8 mouse cellular contexts compared by ENCODE assay signal in genomic region chr1:124718065-124718464, GRCm38 (mm10).
DNase-seq lines count a peak whose midpoint lies in the region; ATAC-seq and TF ChIP-seq lines count a peak whose summit lies in the region.

No protein-coding gene starts in this region.

- H3K36me3 ChIP-seq in lung, postnatal 0 days (ENCODE audit: insufficient read depth, low read length) = no peaks in the 10 kb centered on the region

- H3K9ac ChIP-seq in lung, postnatal 0 days (replicated peaks; ENCODE audit: low read depth) = no peak overlapping the region

- H3K27ac ChIP-seq in lung, postnatal 0 days (ENCODE audit: low read length) = no peak overlapping the region

- H3K27me3 ChIP-seq in lung, postnatal 0 days (replicated peaks; ENCODE audit: insufficient read depth, low read length) = no peaks in the 10 kb centered on the region

- DNase-seq in spleen, postnatal 10 days (ENCODE audit: low spot score in 2 of 2) = peak; percentile 8 to 57
- DNase-seq in spleen, adult 12 weeks (ENCODE audit: low spot score) = no peak
- DNase-seq in cerebellum, adult 11-12 months = peak; percentile 9
- peak; percentile 70 for DNase-seq in layer of hippocampus, adult 11-12 months (ENCODE audit: low spot score)
- peak; percentile 5 for DNase-seq in lung, postnatal 0 days (ENCODE audit: low spot score)
- peak; percentile 40 to 61 for DNase-seq in right cerebral cortex, postnatal 36 days (ENCODE audit: low spot score in 2 of 2)
- no peak for DNase-seq in yolk sac, embryonic 10.5 days (ENCODE audit: low spot score)

- no peak overlapping the region for H3K4me3 ChIP-seq in lung, postnatal 0 days (ENCODE audit: low read depth, low read length)

- ATAC-seq in frontal cortex, adult (ENCODE audit: low TSS enrichment) = peak; percentile 88
- ATAC-seq in lung, postnatal 0 days = no peak

- 4% methylated on average over 1 of the region's 1 CpGs for WGBS in lung, postnatal 0 days

- no peaks in the 10 kb centered on the region for H3K9me3 ChIP-seq in lung, postnatal 0 days (ENCODE audit: low read length)

- no peak overlapping the region for H3K4me2 ChIP-seq in lung, postnatal 0 days (replicated peaks; ENCODE audit: low read depth, low read length)

- TF ChIP-seq EP300 in lung, postnatal 0 days (IDR thresholded peaks at IDR 0.05) = no peak

- H3K4me1 ChIP-seq in lung, postnatal 0 days (ENCODE audit: insufficient read depth, low read depth, low read length) = no peaks in the 10 kb centered on the region

- TF ChIP-seq CTCF in lung, postnatal 0 days (IDR thresholded peaks at IDR 0.05) = peak; percentile 70

Comparison
In these comparisons a context has a peak if more than half of its experiments do, and no peak if none do; other contexts are left out.
1. DNase-seq: peak in spleen, postnatal 10 days (2 of 2), cerebellum, adult 11-12 months (single experiment), layer of hippocampus, adult 11-12 months (single experiment), lung, postnatal 0 days (single experiment) and right cerebral cortex, postnatal 36 days (2 of 2); none in spleen, adult 12 weeks (single experiment) and yolk sac, embryonic 10.5 days (single experiment).